20 mouse cellular contexts compared by ENCODE assay signal in the genomic region with DNA sequence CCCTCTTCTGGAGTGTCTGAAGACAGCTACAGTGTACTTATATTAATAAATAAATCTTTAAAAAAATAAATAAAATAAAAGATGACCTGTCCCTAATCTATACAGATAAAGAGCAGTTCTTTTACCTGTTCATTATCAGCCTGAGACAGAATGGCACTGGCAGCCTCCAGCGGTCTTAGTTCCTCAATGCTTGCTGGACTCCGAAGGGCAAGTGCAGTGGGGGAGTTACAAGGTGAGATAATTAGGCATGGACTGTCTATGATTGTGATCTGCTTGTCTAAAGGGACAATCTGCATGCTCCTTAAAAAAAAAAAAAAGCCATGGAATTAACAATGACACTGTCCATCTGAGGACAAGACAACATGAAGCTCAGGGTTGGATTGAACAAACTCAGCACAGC. TPM values are rescaled to one million over a fixed set of nuclear protein-coding genes. Genes with fewer than 3 reads are reported as not detected.
DNase-seq lines count a peak whose midpoint lies in the region; ATAC-seq and TF ChIP-seq lines count a peak whose summit lies in the region.
"Had no signal": no experiment of that assay in that cellular context is flagged by ENCODE, and none has a peak within 500 bp of the region (broad histone marks: within the 10 kb centered on the region; RNA-seq: fewer than 3 reads in every experiment).

No protein-coding gene starts in this region.

- peaks cover 32% of the 10 kb centered on the region for H3K36me3 ChIP-seq in midbrain, embryonic 11.5 days (ENCODE audit: control insufficient read depth, insufficient read depth, low read length)
- peaks cover 54% of the 10 kb centered on the region for H3K36me3 ChIP-seq in midbrain, embryonic 15.5 days (replicated peaks)
- H3K36me3 ChIP-seq in MEL (ENCODE audit: control insufficient read depth in 1 of 2, insufficient read depth in 2 of 2, low read length in 2 of 2) = peaks cover 38 to 46% of the 10 kb centered on the region in 2 experiments

- H3K4me1 ChIP-seq in midbrain, embryonic 11.5 days (ENCODE audit: control insufficient read depth, insufficient read depth, low read length) = peaks cover 8% of the 10 kb centered on the region
- H3K4me1 ChIP-seq in midbrain, embryonic 15.5 days = peaks cover 10% of the 10 kb centered on the region
- peaks cover 10 to 12% of the 10 kb centered on the region in 2 experiments for H3K4me1 ChIP-seq in MEL (ENCODE audit: control insufficient read depth in 1 of 2, insufficient read depth in 2 of 2, low read length in 2 of 2)

- H3K4me2 ChIP-seq in midbrain, embryonic 11.5 days = no peak overlapping the region
- no peak overlapping the region for H3K4me2 ChIP-seq in midbrain, embryonic 15.5 days

- no peak for TF ChIP-seq CTCF in MEL (IDR thresholded peaks at IDR 0.05 in 2 of 3, conservative IDR thresholded peaks at IDR 0.05 in 1 of 3; ENCODE audit: control insufficient read depth in 1 of 3, insufficient read depth in 1 of 3, low read depth in 2 of 3, low read length in 3 of 3, poor library complexity in 1 of 3, severe bottlenecking in 1 of 3)

- no peak overlapping the region for H3K27ac ChIP-seq in midbrain, embryonic 11.5 days (ENCODE audit: low read depth, low read length)
- H3K27ac ChIP-seq in midbrain, embryonic 15.5 days = no peak overlapping the region
- H3K27ac ChIP-seq in MEL (ENCODE audit: control insufficient read depth, low read depth, low read length) = no peak overlapping the region

- H3K9ac ChIP-seq in midbrain, embryonic 11.5 days (ENCODE audit: low read length) = no peak overlapping the region
- H3K9ac ChIP-seq in midbrain, embryonic 15.5 days = no peak overlapping the region
- no peak overlapping the region for H3K9ac ChIP-seq in MEL (ENCODE audit: control insufficient read depth, low read depth, low read length, poor library complexity, severe bottlenecking)

- H3K4me3 ChIP-seq in midbrain, embryonic 11.5 days (ENCODE audit: low read depth, low read length) = no peak overlapping the region
- no peak overlapping the region for H3K4me3 ChIP-seq in midbrain, embryonic 15.5 days
- no peak overlapping the region for H3K4me3 ChIP-seq in MEL (ENCODE audit: control insufficient read depth in 1 of 2, insufficient read depth in 1 of 2, low read depth in 2 of 2, low read length in 2 of 2)

- peak; percentile 69 for DNase-seq in midbrain, embryonic 11.5 days (ENCODE audit: low spot score, missing footprints)
- no peak for DNase-seq in MEL (ENCODE audit: low read depth, low spot score)
- DNase-seq in cerebellum, adult 9-11 months = no peak
- DNase-seq: adrenal gland, adult 2 months; adrenal gland, adult 8-10 months; adrenal gland, postnatal 10 days; adrenal gland, postnatal 14 days; adrenal gland, postnatal 25 days; adrenal gland, postnatal 36 days; B cell, adult 2 months; cerebellum, adult 11 months; cerebellum, adult 11-12 months; cerebellum, adult 18-20 months; cerebellum, adult 2 months had no signal

- peak in 1 of 2 experiments; percentile 26; a peak in 2 of 4 replicates for TF ChIP-seq POLR2A in MEL (IDR thresholded peaks at IDR 0.05; ENCODE audit: control insufficient read depth in 1 of 2, insufficient read depth in 1 of 2, low read depth in 1 of 2, low read length in 2 of 2, poor library complexity in 1 of 2)

- ATAC-seq in midbrain, embryonic 11.5 days (ENCODE audit: low FRiP score) = no peak
- no peak for ATAC-seq in midbrain, embryonic 15.5 days (replicated peaks)
- ATAC-seq: activated CD4-positive, CD25-positive, alpha-beta regulatory T cell, adult 4 months; CD4-positive, CD25-positive, alpha-beta regulatory T cell, adult 4 months; Patski had no signal

- 0 out of 4 replicates have a peak, but pooled peaks of 1 of the 2 experiments have one; percentile 23 for TF ChIP-seq EP300 in MEL (IDR thresholded peaks at IDR 0.05; ENCODE audit: low read depth in 1 of 2, low read length in 2 of 2)

- H3K9me3 ChIP-seq in midbrain, embryonic 11.5 days (ENCODE audit: control insufficient read depth, low read length) = no peaks in the 10 kb centered on the region
- no peaks in the 10 kb centered on the region for H3K9me3 ChIP-seq in midbrain, embryonic 15.5 days
- no peaks in the 10 kb centered on the region for H3K9me3 ChIP-seq in MEL (replicated peaks; ENCODE audit: insufficient read depth, low read length)
- H3K9me3 ChIP-seq: G1E had no signal

- TF ChIP-seq RAD21 in MEL (IDR thresholded peaks at IDR 0.05; ENCODE audit: low read depth, low read length) = no peak

- 95% methylated on average over 2 of the region's 2 CpGs for WGBS in midbrain, embryonic 11.5 days
- 99% methylated on average over 2 of the region's 2 CpGs for WGBS in midbrain, embryonic 15.5 days

- H3K27me3 ChIP-seq in midbrain, embryonic 11.5 days (ENCODE audit: control insufficient read depth, insufficient read depth, low read length) = no peaks in the 10 kb centered on the region
- H3K27me3 ChIP-seq in midbrain, embryonic 15.5 days (replicated peaks) = no peaks in the 10 kb centered on the region
- H3K27me3 ChIP-seq in MEL (ENCODE audit: control insufficient read depth in 1 of 2, insufficient read depth in 2 of 2, low read length in 2 of 2) = no peaks in the 10 kb centered on the region
- H3K27me3 ChIP-seq: CH12.LX, Patski had no signal

- peaks cover 29% of the 10 kb centered on the region for H3K79me2 ChIP-seq in MEL (ENCODE audit: control insufficient read depth, insufficient read depth, low read length, poor library complexity)

TF ChIP-seq in MEL, 35 proteins besides CTCF, POLR2A, EP300 and RAD21:
- no peak for TF ChIP-seq KAT2A (conservative IDR thresholded peaks at IDR 0.05; ENCODE audit: low read depth, low read length)
- peak; percentile 51; the same call in 1 of the 2 replicates for TF ChIP-seq POLR2AphosphoS2 (IDR thresholded peaks at IDR 0.05; ENCODE audit: low read length)
- peak; percentile 42; the same call in 1 of the 2 replicates for TF ChIP-seq GATA1 (IDR thresholded peaks at IDR 0.05; ENCODE audit: low read depth, low read length)

RNA-seq across cellular contexts. Expression of a gene that starts 5.0 kb away (rescaled TPM):
- polyA plus RNA-seq in midbrain, embryonic 11.5 days (2014; fragmentation: Nextera tagmentation; extraction: Ambion mirVana) = 134 and 140 TPM in 2 replicates
- 134 and 142 TPM in 2 replicates for polyA plus RNA-seq in midbrain, embryonic 15.5 days (2015; fragmentation: Nextera tagmentation; extraction: Ambion mirVana)
- 28.7 and 31.1 TPM in 2 replicates for total RNA-seq in MEL (2012; rRNA removed)
- 10 to 100 TPM; 32.4 to 62.0 TPM for polyA plus RNA-seq in MEL (2012; ENCODE audit: insufficient read depth in 1 of 2, insufficient read length in 2 of 2, low read depth in 1 of 2, low replicate concordance in 2 of 2, missing spikeins in 1 of 2)

RNA-seq across cellular contexts. Expression of a gene that starts 5.0 kb away (rescaled TPM):
- polyA plus RNA-seq in midbrain, embryonic 11.5 days (2014; fragmentation: Nextera tagmentation; extraction: Ambion mirVana) = 96.2 and 103 TPM in 2 replicates
- polyA plus RNA-seq in midbrain, embryonic 15.5 days (2015; fragmentation: Nextera tagmentation; extraction: Ambion mirVana) = 47.8 and 55.1 TPM in 2 replicates
- 217 and 257 TPM in 2 replicates for total RNA-seq in MEL (2012; rRNA removed)
- 100 to 1,000 TPM; 151 to 332 TPM for polyA plus RNA-seq in MEL (2012; ENCODE audit: insufficient read depth in 1 of 2, insufficient read length in 2 of 2, low read depth in 1 of 2, low replicate concordance in 2 of 2, missing spikeins in 1 of 2)

RNA-seq across cellular contexts. Expression of a gene that starts 12.5 kb away (rescaled TPM):
- 269 and 301 TPM in 2 replicates for polyA plus RNA-seq in midbrain, embryonic 11.5 days (2014; fragmentation: Nextera tagmentation; extraction: Ambion mirVana)
- polyA plus RNA-seq in midbrain, embryonic 15.5 days (2015; fragmentation: Nextera tagmentation; extraction: Ambion mirVana) = 273 and 290 TPM in 2 replicates
- total RNA-seq in MEL (2012; rRNA removed) = 165 and 208 TPM in 2 replicates
- 100 to 1,000 TPM; 188 to 419 TPM for polyA plus RNA-seq in MEL (2012; ENCODE audit: insufficient read depth in 1 of 2, insufficient read length in 2 of 2, low read depth in 1 of 2, low replicate concordance in 2 of 2, missing spikeins in 1 of 2)

RNA-seq across cellular contexts. Expression of a gene that starts 12.7 kb away (rescaled TPM):
- 63.4 and 68.3 TPM in 2 replicates for polyA plus RNA-seq in midbrain, embryonic 11.5 days (2014; fragmentation: Nextera tagmentation; extraction: Ambion mirVana)
- polyA plus RNA-seq in midbrain, embryonic 15.5 days (2015; fragmentation: Nextera tagmentation; extraction: Ambion mirVana) = 53.0 and 63.3 TPM in 2 replicates
- total RNA-seq in MEL (2012; rRNA removed) = 14.7 and 15.6 TPM in 2 replicates
- 10 to 100 TPM in 1 of 2 experiments, not detected in 1; 19.2 TPM for polyA plus RNA-seq in MEL (2012; ENCODE audit: insufficient read depth in 1 of 2, insufficient read length in 2 of 2, low read depth in 1 of 2, low replicate concordance in 2 of 2, missing spikeins in 1 of 2)
